ENCODE assay signal across 12 mouse cellular contexts in the genomic region with DNA sequence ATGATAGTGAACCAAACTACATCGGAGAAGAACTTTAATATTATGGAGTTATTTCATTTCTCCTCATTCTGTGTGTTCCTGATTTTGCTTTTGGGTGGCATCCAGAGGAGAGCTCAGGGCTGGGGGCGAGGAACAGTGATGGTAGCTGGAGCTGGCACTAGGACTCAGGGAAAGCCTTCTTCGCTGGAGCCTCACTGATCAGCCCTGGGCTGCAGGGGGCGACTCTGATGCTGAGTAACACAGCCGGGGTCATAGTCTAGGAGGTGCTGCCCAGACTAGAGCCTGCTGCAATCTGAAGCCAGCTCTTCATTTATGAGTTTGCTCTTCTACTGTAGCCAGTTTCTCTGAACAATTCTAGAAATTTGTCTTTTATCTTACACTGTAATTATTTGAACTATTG.
DNase-seq lines count a peak whose midpoint lies in the region; ATAC-seq and TF ChIP-seq lines count a peak whose summit lies in the region.
"Had no signal": no experiment of that assay in that cellular context is flagged by ENCODE, and none has a peak within 500 bp of the region (broad histone marks: within the 10 kb centered on the region; RNA-seq: fewer than 3 reads in every experiment).

No protein-coding gene starts in this region.

- H3K4me2 ChIP-seq in intestine, postnatal 0 days (replicated peaks; ENCODE audit: low read depth): no peak overlapping the region
- no peak overlapping the region for H3K4me2 ChIP-seq in intestine, embryonic 16.5 days (ENCODE audit: low read depth, low read length)
- H3K4me2 ChIP-seq in hindbrain, embryonic 12.5 days (replicated peaks): no peak overlapping the region
- no peak overlapping the region for H3K4me2 ChIP-seq in midbrain, embryonic 15.5 days
- H3K4me2 ChIP-seq: embryonic facial prominence, embryonic 13.5 days; heart, embryonic 15.5 days; limb, embryonic 13.5 days had no signal

- H3K36me3 ChIP-seq in intestine, postnatal 0 days (ENCODE audit: control insufficient read depth, insufficient read depth): peaks cover 48% of the 10 kb centered on the region
- H3K36me3 ChIP-seq in intestine, embryonic 16.5 days (ENCODE audit: control insufficient read depth, insufficient read depth, low read length): peaks cover 24% of the 10 kb centered on the region
- peaks cover 60% of the 10 kb centered on the region for H3K36me3 ChIP-seq in hindbrain, embryonic 12.5 days
- peaks cover 39% of the 10 kb centered on the region for H3K36me3 ChIP-seq in midbrain, embryonic 15.5 days (replicated peaks)

- 82% methylated on average over 5 of the region's 5 CpGs for WGBS in intestine, postnatal 0 days
- 85% methylated on average over 5 of the region's 5 CpGs for WGBS in intestine, embryonic 16.5 days
- WGBS in hindbrain, embryonic 12.5 days: 84% methylated on average over 5 of the region's 5 CpGs
- WGBS in midbrain, embryonic 15.5 days: 85% methylated on average over 5 of the region's 5 CpGs

- TF ChIP-seq CTCF in intestine, postnatal 0 days (IDR thresholded peaks at IDR 0.05; ENCODE audit: low read depth): peak; percentile 63

- no peaks in the 10 kb centered on the region for H3K27me3 ChIP-seq in intestine, postnatal 0 days (replicated peaks; ENCODE audit: control insufficient read depth, insufficient read depth, low read length)
- H3K27me3 ChIP-seq in intestine, embryonic 16.5 days (replicated peaks; ENCODE audit: control insufficient read depth, insufficient read depth, low read length): no peaks in the 10 kb centered on the region
- H3K27me3 ChIP-seq in hindbrain, embryonic 12.5 days: no peaks in the 10 kb centered on the region
- H3K27me3 ChIP-seq in midbrain, embryonic 15.5 days (replicated peaks): no peaks in the 10 kb centered on the region
- H3K27me3 ChIP-seq: embryonic facial prominence, embryonic 13.5 days; heart, embryonic 15.5 days; limb, embryonic 13.5 days had no signal

- no peak overlapping the region for H3K4me3 ChIP-seq in intestine, postnatal 0 days (ENCODE audit: low read depth, low read length)
- no peak overlapping the region for H3K4me3 ChIP-seq in intestine, embryonic 16.5 days (ENCODE audit: low read length)
- no peak overlapping the region for H3K4me3 ChIP-seq in hindbrain, embryonic 12.5 days
- H3K4me3 ChIP-seq in midbrain, embryonic 15.5 days: no peak overlapping the region
- H3K4me3 ChIP-seq: embryonic facial prominence, embryonic 13.5 days; heart, embryonic 15.5 days; limb, embryonic 13.5 days had no signal

- peak; percentile 65; the same call in 1 of the 2 replicates for ATAC-seq in intestine, postnatal 0 days
- ATAC-seq in intestine, embryonic 16.5 days: no peak
- ATAC-seq in hindbrain, embryonic 12.5 days (ENCODE audit: low FRiP score): no peak
- ATAC-seq in midbrain, embryonic 15.5 days (replicated peaks): no peak
- ATAC-seq: forebrain, embryonic 14.5 days had no signal

- DNase-seq in thymus, postnatal 14 days: peak; percentile 26
- no peak for DNase-seq in thymus, adult 18-20 months
- peak; percentile 38 to 61 for DNase-seq in kidney, postnatal 25 days
- DNase-seq: gastrocnemius, postnatal 10 days had no signal

- H3K4me1 ChIP-seq in intestine, postnatal 0 days (replicated peaks; ENCODE audit: control insufficient read depth, insufficient read depth, low read length): no peaks in the 10 kb centered on the region
- H3K4me1 ChIP-seq in intestine, embryonic 16.5 days (ENCODE audit: control insufficient read depth, insufficient read depth, low read length): no peaks in the 10 kb centered on the region
- H3K4me1 ChIP-seq in hindbrain, embryonic 12.5 days: no peaks in the 10 kb centered on the region
- H3K4me1 ChIP-seq in midbrain, embryonic 15.5 days: no peaks in the 10 kb centered on the region

- H3K9me3 ChIP-seq in intestine, postnatal 0 days (ENCODE audit: control insufficient read depth): no peaks in the 10 kb centered on the region
- no peaks in the 10 kb centered on the region for H3K9me3 ChIP-seq in intestine, embryonic 16.5 days (ENCODE audit: control insufficient read depth, low read length)
- H3K9me3 ChIP-seq in hindbrain, embryonic 12.5 days (replicated peaks): no peaks in the 10 kb centered on the region
- no peaks in the 10 kb centered on the region for H3K9me3 ChIP-seq in midbrain, embryonic 15.5 days
- H3K9me3 ChIP-seq: embryonic facial prominence, embryonic 13.5 days; heart, embryonic 15.5 days; limb, embryonic 13.5 days had no signal

- H3K9ac ChIP-seq in intestine, postnatal 0 days (ENCODE audit: low read depth, low read length): no peak overlapping the region
- no peak overlapping the region for H3K9ac ChIP-seq in intestine, embryonic 16.5 days (ENCODE audit: low read depth, low read length)
- no peak overlapping the region for H3K9ac ChIP-seq in hindbrain, embryonic 12.5 days
- H3K9ac ChIP-seq in midbrain, embryonic 15.5 days: no peak overlapping the region
- H3K9ac ChIP-seq: embryonic facial prominence, embryonic 13.5 days; heart, embryonic 15.5 days; limb, embryonic 13.5 days had no signal

- H3K27ac ChIP-seq in intestine, postnatal 0 days (ENCODE audit: low read depth, low read length): no peak overlapping the region
- H3K27ac ChIP-seq in intestine, embryonic 16.5 days (ENCODE audit: low read length): no peak overlapping the region
- no peak overlapping the region for H3K27ac ChIP-seq in hindbrain, embryonic 12.5 days
- no peak overlapping the region for H3K27ac ChIP-seq in midbrain, embryonic 15.5 days
- H3K27ac ChIP-seq: embryonic facial prominence, embryonic 13.5 days; heart, embryonic 15.5 days; limb, embryonic 13.5 days had no signal

Comparison
In these comparisons a context has a peak if more than half of its experiments do, and no peak if none do; other contexts are left out.
1. DNase-seq: peak in thymus, postnatal 14 days (single experiment) and kidney, postnatal 25 days (2 of 2); none in thymus, adult 18-20 months (0 of 2).